In genomic region chr2:19726904-19727303, GRCm38 (mm10) we compare ENCODE assay signal across 9 mouse cellular contexts.
A peak's percentile ranks its signal among the peaks of the same experiment; 100 is the strongest.
DNase-seq lines count a peak whose midpoint lies in the region; ATAC-seq and TF ChIP-seq lines count a peak whose summit lies in the region.
"Had no signal": no experiment of that assay in that cellular context is flagged by ENCODE, and none has a peak within 500 bp of the region (broad histone marks: within the 10 kb centered on the region; RNA-seq: fewer than 3 reads in every experiment).

No protein-coding gene starts in this region.

- no peak overlapping the region for H3K27ac ChIP-seq in forebrain, embryonic 11.5 days (ENCODE audit: low read depth, low read length)
- H3K27ac ChIP-seq in forebrain, embryonic 16.5 days (ENCODE audit: low read length) = no peak overlapping the region
- no peak overlapping the region for H3K27ac ChIP-seq in thymus, adult 2 months (ENCODE audit: control insufficient read depth, insufficient read depth, low read length)
- no peak overlapping the region for H3K27ac ChIP-seq in liver, embryonic 14.5 days
- H3K27ac ChIP-seq: neural tube, embryonic 13.5 days had no signal

- no peaks in the 10 kb centered on the region for H3K36me3 ChIP-seq in forebrain, embryonic 11.5 days (ENCODE audit: control insufficient read depth, insufficient read depth, low read length)
- H3K36me3 ChIP-seq in forebrain, embryonic 16.5 days (ENCODE audit: control insufficient read depth, insufficient read depth) = no peaks in the 10 kb centered on the region
- no peaks in the 10 kb centered on the region for H3K36me3 ChIP-seq in thymus, adult 2 months (ENCODE audit: control insufficient read depth, insufficient read depth, low read length)
- no peaks in the 10 kb centered on the region for H3K36me3 ChIP-seq in liver, embryonic 14.5 days (replicated peaks; ENCODE audit: control insufficient read depth, insufficient read depth, low read depth)
- H3K36me3 ChIP-seq: neural tube, embryonic 13.5 days had no signal

- peak; percentile 82 for TF ChIP-seq CTCF in thymus, adult 2 months (IDR thresholded peaks at IDR 0.05; ENCODE audit: borderline replicate concordance, control insufficient read depth, extremely low read depth, insufficient read depth, low read length, poor library complexity)
- peak; percentile 89 for TF ChIP-seq CTCF in liver, embryonic 14.5 days (IDR thresholded peaks at IDR 0.05; ENCODE audit: low read depth)

- peak; percentile 64 for DNase-seq in forebrain, embryonic 11.5 days (ENCODE audit: low spot score)
- DNase-seq in thymus, adult 2 months = peak; percentile 37
- no peak for DNase-seq in thymus, adult 18-20 months
- DNase-seq in heart, postnatal 14 days = peak; percentile 73 to 80
- DNase-seq in liver, embryonic 14.5 days (ENCODE audit: low read depth in 3 of 3, low spot score in 3 of 3) = no peak
- peak; percentile 49 for DNase-seq in skeletal muscle tissue, adult 2 months (ENCODE audit: low read depth, low spot score)

- H3K27me3 ChIP-seq in forebrain, embryonic 11.5 days (ENCODE audit: control insufficient read depth, insufficient read depth, low read length) = no peaks in the 10 kb centered on the region
- H3K27me3 ChIP-seq in forebrain, embryonic 16.5 days (replicated peaks; ENCODE audit: control insufficient read depth, insufficient read depth, low read length) = no peaks in the 10 kb centered on the region
- no peaks in the 10 kb centered on the region for H3K27me3 ChIP-seq in thymus, adult 2 months (ENCODE audit: control insufficient read depth, insufficient read depth, low read length)
- H3K27me3 ChIP-seq in liver, embryonic 14.5 days (ENCODE audit: control insufficient read depth, insufficient read depth, low read length) = no peaks in the 10 kb centered on the region
- H3K27me3 ChIP-seq: neural tube, embryonic 13.5 days had no signal

- TF ChIP-seq POLR2A in thymus, adult 2 months (IDR thresholded peaks at IDR 0.05; ENCODE audit: control insufficient read depth, extremely low read depth, insufficient read depth, low read length, poor library complexity) = no peak

- no peak for ATAC-seq in forebrain, embryonic 11.5 days (replicated peaks; ENCODE audit: low FRiP score)
- ATAC-seq in forebrain, embryonic 16.5 days = no peak
- peak; percentile 69; the same call in 1 of the 2 replicates for ATAC-seq in common myeloid progenitor, adult 5-6 weeks (replicated peaks; ENCODE audit: low read depth, poor library complexity, severe bottlenecking)
- ATAC-seq in liver, embryonic 14.5 days (ENCODE audit: insufficient read depth) = no peak

- no peaks in the 10 kb centered on the region for H3K9me3 ChIP-seq in forebrain, embryonic 11.5 days (ENCODE audit: control insufficient read depth, low read length)
- H3K9me3 ChIP-seq in forebrain, embryonic 16.5 days (ENCODE audit: control insufficient read depth, low read length) = no peaks in the 10 kb centered on the region
- H3K9me3 ChIP-seq in liver, embryonic 14.5 days (ENCODE audit: control insufficient read depth, low read length) = no peaks in the 10 kb centered on the region

- no peak overlapping the region for H3K4me2 ChIP-seq in forebrain, embryonic 11.5 days (ENCODE audit: low read depth, low read length, severe bottlenecking)
- no peak overlapping the region for H3K4me2 ChIP-seq in forebrain, embryonic 16.5 days (ENCODE audit: low read length)
- H3K4me2 ChIP-seq in liver, embryonic 14.5 days (ENCODE audit: low read depth) = no peak overlapping the region
- H3K4me2 ChIP-seq: neural tube, embryonic 13.5 days had no signal

- H3K9ac ChIP-seq in forebrain, embryonic 11.5 days (ENCODE audit: low read length) = no peak overlapping the region
- no peak overlapping the region for H3K9ac ChIP-seq in forebrain, embryonic 16.5 days (replicated peaks; ENCODE audit: low read depth, low read length)
- H3K9ac ChIP-seq in liver, embryonic 14.5 days (replicated peaks) = no peak overlapping the region
- H3K9ac ChIP-seq: neural tube, embryonic 13.5 days had no signal

- no peaks in the 10 kb centered on the region for H3K4me1 ChIP-seq in forebrain, embryonic 11.5 days (replicated peaks; ENCODE audit: control insufficient read depth, insufficient read depth, low read length)
- H3K4me1 ChIP-seq in forebrain, embryonic 16.5 days (replicated peaks; ENCODE audit: control insufficient read depth, insufficient read depth, low read length) = no peaks in the 10 kb centered on the region
- H3K4me1 ChIP-seq in thymus, adult 2 months (replicated peaks; ENCODE audit: control insufficient read depth, insufficient read depth, low read length) = no peaks in the 10 kb centered on the region
- peaks cover 0 to 4% of the 10 kb centered on the region in 2 experiments; a peak in 2 of 4 replicates for H3K4me1 ChIP-seq in liver, embryonic 14.5 days (replicated peaks; ENCODE audit: control insufficient read depth in 2 of 2, insufficient read depth in 2 of 2, low read length in 1 of 2)
- H3K4me1 ChIP-seq: neural tube, embryonic 13.5 days had no signal

- WGBS in forebrain, embryonic 11.5 days = 11% methylated on average over 9 of the region's 9 CpGs
- 11% methylated on average over 9 of the region's 9 CpGs for WGBS in forebrain, embryonic 16.5 days
- 24% methylated on average over 9 of the region's 9 CpGs for WGBS in thymus, adult 2 months
- 13% methylated on average over 9 of the region's 9 CpGs for WGBS in liver, embryonic 14.5 days (ENCODE audit: insufficient replicate concordance)

- intact Hi-C loops in heart, postnatal 14 days (cut with DNase I) = loop anchor here (2.0 kb wide), 1 partner anchor 198 kb away; no protein-coding TSS in a partner anchor

- no peak overlapping the region for H3K4me3 ChIP-seq in forebrain, embryonic 11.5 days (ENCODE audit: low read depth, low read length)
- H3K4me3 ChIP-seq in forebrain, embryonic 16.5 days (replicated peaks; ENCODE audit: low read length) = no peak overlapping the region
- H3K4me3 ChIP-seq in thymus, adult 2 months (ENCODE audit: control insufficient read depth, insufficient read depth, low read length) = no peak overlapping the region
- H3K4me3 ChIP-seq in liver, embryonic 14.5 days (ENCODE audit: insufficient read depth in 1 of 2, low read depth in 2 of 2, low read length in 2 of 2) = no peak overlapping the region
- H3K4me3 ChIP-seq: neural tube, embryonic 13.5 days had no signal

- TF ChIP-seq EP300 in liver, embryonic 14.5 days (IDR thresholded peaks at IDR 0.05; ENCODE audit: low read depth) = no peak

Comparison
In these comparisons a context has a peak if more than half of its experiments do, and no peak if none do; other contexts are left out.
1. DNase-seq: peak in forebrain, embryonic 11.5 days (single experiment), thymus, adult 2 months (single experiment), heart, postnatal 14 days (2 of 2) and skeletal muscle tissue, adult 2 months (single experiment); none in thymus, adult 18-20 months (0 of 2) and liver, embryonic 14.5 days (0 of 3).